Mouse (Mus musculus): ENCODE results near the gene Ikzf3.

Gene Ikzf3

GRCm38 (mm10) chr11:98568326-98568725 is 22.5 kb upstream of the Ikzf3 start:
- DNase-seq (ENCODE audit: low read depth, low spot score): no peak

DNA sequence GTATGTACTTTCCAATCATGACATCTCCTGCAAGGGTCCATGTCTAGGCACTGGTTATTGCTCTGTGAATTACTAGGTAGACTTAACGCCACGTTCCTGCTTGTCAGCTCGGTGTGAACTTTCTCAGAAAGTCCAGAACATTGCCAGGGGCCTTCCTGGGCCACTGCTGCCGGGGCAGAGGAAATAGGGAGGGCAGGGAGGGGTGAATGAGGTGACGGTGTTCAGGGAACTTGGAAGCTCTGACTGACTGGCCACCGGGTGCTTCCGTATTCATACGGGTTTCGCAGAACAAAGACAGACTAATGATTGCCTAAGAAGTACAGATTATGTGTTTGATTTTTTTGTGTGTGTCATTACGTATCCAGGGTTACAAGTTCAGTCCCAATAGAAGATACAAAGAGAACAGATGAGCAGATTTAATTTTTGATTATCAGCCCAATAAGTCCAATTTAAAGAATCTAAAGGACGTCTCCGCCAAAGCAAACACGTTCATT is 18.1 kb upstream of the Ikzf3 start:
- no peak for DNase-seq (ENCODE audit: low read depth, low spot score)

DNA sequence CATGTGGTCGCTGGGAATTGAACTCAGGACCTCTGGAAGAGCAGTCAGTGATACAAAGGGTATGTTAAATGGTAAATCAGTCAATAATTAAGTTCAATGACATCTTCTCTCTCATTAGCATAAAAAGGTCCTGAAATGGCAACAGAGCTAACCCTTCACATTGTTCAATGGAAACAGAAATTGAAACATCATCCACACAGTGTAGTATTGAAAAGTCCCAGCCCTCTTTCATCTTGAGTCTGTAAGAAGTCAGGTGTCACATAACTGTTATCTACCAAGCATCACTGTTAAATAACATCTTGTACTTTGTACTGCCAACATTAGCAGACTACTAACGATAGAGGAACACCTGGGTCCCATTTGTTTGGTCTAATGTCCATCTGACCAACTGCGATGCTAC is 17.2 kb upstream of the Ikzf3 start:
- DNase-seq (ENCODE audit: low read depth, low spot score): no peak

DNA sequence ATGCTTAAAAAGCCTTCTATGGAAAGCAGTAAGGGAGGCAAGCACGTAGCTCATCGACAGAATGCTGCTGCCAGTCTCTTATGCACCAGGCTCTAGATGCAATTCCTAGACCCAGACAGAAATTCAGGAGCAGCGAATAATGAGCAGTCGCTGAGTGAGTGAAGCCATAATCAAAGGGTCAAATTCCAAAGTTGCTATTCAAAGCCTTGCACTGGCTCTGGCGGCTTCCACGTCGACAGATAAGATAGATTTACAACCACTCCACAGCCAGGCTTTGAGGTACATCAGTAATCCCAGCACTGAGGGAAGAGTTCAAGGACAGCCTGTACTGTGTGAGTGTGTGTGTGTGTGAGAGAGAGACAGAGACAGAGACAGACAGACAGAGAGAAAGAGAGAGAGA is 15.1 kb upstream of the Ikzf3 start:
- DNase-seq (ENCODE audit: low read depth, low spot score): no peak

DNA sequence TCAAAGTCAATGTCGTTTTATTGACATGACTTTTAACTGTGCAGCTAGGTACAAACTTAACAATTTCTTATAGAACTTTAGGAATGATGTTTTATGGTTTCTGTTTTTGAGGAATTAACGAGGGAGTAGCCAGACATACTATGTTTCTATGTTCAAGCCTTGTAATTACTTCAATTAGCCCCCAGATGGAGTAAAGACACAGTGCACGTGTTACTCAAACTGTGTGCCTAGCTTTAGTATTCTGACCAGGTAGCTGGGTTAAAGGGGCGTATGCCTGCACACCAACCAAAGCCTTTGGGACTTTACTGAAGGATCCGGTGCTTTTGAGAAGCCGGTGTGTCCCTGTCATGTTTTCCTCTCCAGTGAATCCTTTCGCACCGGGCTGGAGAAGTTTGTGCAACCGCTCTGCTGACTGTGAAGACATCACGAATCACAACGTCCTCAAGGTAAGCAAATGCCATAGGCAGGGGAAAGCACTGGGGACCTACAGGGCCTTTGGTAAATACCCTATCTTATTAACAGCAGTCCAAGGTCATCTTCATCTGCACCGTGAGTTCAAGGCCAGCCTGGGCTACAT is 9.4 kb upstream of the Ikzf3 start:
- DNase-seq (ENCODE audit: low read depth, low spot score): no peak

DNA sequence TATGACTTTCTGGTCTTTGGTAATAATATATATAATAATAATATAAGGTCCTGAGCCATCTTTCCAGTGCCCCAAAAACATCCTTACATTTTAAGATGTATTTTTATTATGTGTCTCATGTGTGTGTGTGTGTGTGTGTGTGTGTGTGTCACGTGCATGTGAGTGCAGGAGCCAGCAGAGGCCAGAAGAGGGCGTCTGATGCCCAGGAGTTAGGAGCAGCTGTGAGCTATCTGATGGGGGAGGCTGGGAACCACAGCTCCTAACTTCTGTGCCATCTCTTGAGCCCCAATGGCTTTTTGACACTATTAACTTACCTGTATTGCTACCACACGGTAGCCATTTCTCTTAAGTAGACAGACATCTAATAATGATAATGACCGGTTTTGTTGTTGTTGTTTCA is 8.1 kb upstream of the Ikzf3 start:
- no peak for DNase-seq (ENCODE audit: low read depth, low spot score)

GRCm38 (mm10) chr11:98550975-98551828 is 5.4 kb upstream of the Ikzf3 start, which contains the start of gene Zpbp2:
Gene Zpbp2, plus strand, starts transcription at chr11:98551097.
- DNase-seq (ENCODE audit: low read depth, low spot score): peak; percentile 89

DNA sequence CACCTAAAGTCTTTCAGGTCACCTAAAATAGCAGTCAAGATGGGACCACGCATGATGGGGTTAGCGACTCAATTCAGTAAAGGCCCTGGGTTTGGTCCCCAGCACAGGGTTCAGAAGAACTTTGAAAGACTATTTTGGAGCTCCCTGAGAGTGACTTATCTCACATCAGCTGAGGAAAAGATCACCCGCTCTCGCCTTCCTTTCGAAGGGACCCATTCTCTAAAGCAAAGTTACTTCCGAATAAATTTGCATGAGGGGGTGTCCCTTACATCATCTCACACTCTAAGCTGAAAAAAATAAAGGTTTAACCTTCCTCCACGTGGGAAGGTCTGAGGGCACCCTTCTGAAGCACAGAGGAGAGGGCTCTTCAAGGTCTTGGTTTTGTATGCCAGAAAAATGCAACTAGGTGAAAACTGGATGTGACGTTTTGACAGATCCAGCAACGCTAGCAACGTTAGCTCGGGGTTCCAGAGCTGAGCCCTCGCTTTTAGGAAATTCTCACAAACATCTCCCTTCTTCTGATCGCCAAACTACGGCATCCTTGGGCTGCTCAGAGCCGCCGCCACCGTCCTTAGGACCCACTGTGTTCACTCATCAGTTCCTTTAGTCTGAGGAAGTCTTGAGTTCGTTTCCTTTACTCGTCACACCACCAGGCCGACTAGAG is 4.6 kb upstream of the Ikzf3 start:
- no peak for DNase-seq (ENCODE audit: low read depth, low spot score)

GRCm38 (mm10) chr11:98549363-98549762 is 3.5 kb upstream of the Ikzf3 start:
- DNase-seq (ENCODE audit: low read depth, low spot score): no peak

- no peak for DNase-seq (ENCODE audit: low read depth, low spot score)
Measured at GRCm38 (mm10) chr11:98547308-98547693, 1.5 kb upstream of the Ikzf3 start.

- DNase-seq (ENCODE audit: low read depth, low spot score): no peak
Measured at GRCm38 (mm10) chr11:98546529-98547307, 887 bp upstream of the Ikzf3 start.

DNA sequence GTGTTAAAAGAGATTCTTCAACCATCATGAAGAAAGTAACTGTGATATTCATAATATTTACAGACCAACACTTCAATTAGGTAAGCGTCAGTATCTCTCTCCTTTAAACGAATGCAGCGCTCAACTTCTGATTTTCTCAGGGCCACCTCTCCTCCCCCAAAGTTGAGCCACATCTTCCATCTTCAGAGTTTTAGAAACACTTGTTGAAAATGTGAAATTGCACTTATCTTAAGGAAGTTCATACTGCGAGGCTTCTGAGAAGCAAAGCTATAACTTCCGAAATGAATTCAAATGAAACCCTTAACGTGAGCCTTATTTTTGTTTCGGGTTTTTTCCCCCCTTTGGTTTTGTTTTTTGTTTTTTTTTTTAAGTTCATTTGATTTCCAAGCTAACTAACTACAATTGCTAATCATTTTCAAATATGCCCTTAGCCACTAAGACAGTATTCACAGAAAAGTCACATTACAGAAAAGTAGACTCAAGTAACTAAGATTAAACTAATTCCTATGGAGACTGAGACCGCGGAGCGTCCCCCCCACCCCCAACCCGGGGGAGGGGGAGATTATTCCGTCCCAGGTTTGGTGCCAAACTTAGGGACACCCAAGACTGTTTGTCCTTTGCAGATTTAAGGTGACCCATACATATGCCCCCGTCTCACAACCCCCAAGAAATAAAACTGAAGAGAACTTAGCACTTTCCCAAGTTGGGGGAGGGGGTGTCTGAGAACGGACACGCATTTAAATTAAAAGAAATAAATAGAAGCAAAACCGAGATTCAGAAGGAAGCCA is 747 bp downstream of the Ikzf3 start:
- no peak for DNase-seq (ENCODE audit: low read depth, low spot score)

- DNase-seq (ENCODE audit: low read depth, low spot score): no peak
Measured at GRCm38 (mm10) chr11:98543414-98543813, 2.4 kb downstream of the Ikzf3 start.

DNA sequence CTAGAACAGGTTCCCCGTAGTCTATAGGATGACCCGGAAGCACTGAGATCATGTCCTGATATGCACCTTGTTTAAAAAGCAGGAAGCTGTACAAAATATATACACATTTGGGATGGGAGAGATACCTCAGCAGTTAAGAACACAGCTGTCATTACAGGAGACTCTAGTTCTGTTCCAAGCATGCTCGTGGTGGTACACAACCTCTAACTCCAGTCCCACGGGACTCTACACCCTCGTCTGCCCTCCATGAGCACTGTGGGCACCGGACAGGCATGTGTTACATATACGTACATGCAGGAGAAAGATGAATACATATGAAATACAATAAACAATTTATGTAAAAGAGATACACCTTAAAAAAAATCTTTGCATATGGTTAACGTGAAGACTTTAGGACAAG is 3.3 kb downstream of the Ikzf3 start:
- no peak for DNase-seq (ENCODE audit: low read depth, low spot score)

GRCm38 (mm10) chr11:98540319-98540718 is 5.5 kb downstream of the Ikzf3 start:
- no peak for DNase-seq (ENCODE audit: low read depth, low spot score)

DNA sequence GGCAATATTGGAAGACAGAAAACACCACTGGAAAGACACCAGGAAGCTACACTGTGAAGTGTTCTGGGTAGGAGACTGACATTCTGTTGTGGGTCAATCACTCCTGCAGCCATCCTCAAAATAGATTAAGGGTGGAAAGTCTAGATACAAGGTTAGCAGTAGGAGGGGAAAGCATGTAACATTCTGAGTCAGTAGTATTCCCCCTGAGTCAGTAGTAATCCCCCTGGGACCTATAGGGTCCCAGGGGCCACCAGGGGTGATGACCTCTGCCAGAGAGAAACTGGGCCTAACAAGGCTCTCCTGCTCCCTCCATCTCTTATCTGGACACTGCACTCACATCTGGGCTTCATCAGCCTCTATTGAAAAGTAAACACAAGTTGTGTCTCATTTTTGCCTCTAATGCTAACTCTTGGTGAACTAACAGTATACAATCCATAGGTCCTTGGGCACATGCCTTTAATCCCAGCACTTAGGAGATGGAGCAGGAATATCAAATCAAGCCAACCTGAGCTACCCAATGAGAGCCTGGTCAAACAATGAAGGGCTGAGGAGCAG is 8.3 kb downstream of the Ikzf3 start:
- no peak for DNase-seq (ENCODE audit: low read depth, low spot score)

DNA sequence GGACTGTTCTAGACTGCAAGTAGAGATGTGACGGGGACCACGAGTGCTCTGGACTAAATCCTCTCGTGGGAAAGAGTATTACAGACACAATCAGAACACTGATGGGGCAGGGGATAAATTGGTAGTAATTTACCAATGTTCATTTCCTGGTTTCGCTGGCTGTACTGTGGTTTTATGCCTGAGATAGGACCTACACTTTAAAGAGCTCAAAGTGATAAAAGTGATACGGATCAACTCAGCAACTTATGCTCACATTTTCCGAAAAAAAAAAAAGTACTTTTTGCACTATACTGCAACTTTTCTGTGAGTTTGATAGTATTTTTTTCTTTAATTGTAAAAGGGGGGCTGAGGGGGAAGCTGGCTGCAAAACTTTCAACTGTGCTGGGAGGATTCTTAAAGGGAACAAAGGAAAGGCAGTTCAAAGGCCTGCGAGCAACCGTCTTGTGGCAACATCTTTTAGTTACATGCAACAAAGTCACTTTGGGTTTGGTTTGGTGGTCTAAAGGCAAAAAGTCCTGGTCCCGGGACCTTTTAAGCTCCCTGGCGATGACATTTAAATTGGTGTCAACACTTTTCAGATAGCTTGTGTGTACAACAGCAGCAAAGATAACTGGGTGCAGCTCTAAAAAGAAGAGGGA is 18.9 kb downstream of the Ikzf3 start:
- DNase-seq (ENCODE audit: low read depth, low spot score): no peak

DNA sequence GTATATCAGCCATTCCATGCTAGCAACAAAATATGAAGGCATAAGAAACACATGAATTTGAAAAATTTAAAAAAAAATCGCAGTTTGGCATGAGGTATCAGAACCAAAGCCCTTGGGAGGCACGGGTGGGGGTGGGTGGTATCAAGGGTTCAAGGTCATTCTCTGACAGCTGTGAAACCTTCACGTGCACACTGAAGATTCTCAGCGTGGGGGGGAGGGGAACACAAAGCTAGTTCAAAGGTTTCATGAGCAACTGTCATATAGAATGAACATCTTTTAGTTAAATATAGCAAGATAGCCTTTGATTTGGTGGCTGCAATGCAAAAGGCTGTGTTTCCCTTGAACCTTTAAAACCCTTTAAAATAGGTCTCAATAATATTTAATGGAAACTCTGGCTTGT is 20.7 kb downstream of the Ikzf3 start:
- no peak for DNase-seq (ENCODE audit: low read depth, low spot score)

GRCm38 (mm10) chr11:98520468-98520867 is 25.4 kb downstream of the Ikzf3 start:
- DNase-seq (ENCODE audit: low read depth, low spot score): no peak

- no peak for DNase-seq (ENCODE audit: low read depth, low spot score)
Measured at GRCm38 (mm10) chr11:98513356-98513936, 32.4 kb downstream of the Ikzf3 start.

Measured in WW6 (cell line).